7 mouse cellular contexts compared by ENCODE assay signal in the genomic region with DNA sequence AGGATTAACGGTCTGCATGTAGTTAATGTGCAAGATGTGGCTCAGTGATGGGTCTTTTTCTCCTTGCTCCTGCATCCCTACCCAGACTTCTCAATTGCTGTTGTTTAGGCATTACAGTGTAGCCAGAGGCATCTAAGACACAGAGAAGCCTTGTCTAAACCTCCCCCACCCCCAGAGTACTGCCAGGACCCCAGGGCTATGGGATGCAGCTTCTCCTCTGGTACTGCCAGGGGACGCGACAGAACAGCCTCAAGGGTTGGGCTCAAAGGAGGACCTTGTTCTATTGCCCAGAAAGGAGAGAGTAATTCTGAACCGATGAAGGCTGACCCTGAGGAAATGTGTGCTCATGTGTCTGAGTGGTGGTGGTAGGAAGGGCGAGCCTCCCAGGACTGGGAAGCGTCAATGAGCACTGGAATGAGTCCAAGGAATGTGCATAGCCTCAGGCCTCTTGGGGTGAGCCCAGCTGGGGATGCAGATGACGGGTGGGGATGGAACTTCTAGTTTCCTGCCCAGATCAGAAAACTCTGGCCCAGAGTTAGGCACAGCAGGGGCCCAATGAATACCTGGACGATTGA. TPM values are rescaled to one million over a fixed set of nuclear protein-coding genes. Genes with fewer than 3 reads are reported as not detected.
DNase-seq lines count a peak whose midpoint lies in the region; ATAC-seq and TF ChIP-seq lines count a peak whose summit lies in the region.

No protein-coding gene starts in this region.

- no peak overlapping the region for H3K9ac ChIP-seq in midbrain, postnatal 0 days (replicated peaks; ENCODE audit: low read length, poor library complexity, severe bottlenecking)
- H3K9ac ChIP-seq in midbrain, embryonic 16.5 days (ENCODE audit: low read depth, low read length) = no peak overlapping the region
- no peak overlapping the region for H3K9ac ChIP-seq in liver, embryonic 12.5 days

- peak; percentile 39 for DNase-seq in midbrain, postnatal 0 days (ENCODE audit: low spot score)
- DNase-seq in kidney, adult 9 months = peak; percentile 73
- peak; percentile 33 for DNase-seq in telencephalon, adult 2 months (ENCODE audit: low read depth, low spot score)
- DNase-seq in thymus, postnatal 4 days = no peak

- no peak overlapping the region for H3K4me2 ChIP-seq in midbrain, postnatal 0 days (ENCODE audit: low read depth, low read length, poor library complexity, severe bottlenecking)
- no peak overlapping the region for H3K4me2 ChIP-seq in midbrain, embryonic 16.5 days (ENCODE audit: low read length)
- H3K4me2 ChIP-seq in liver, embryonic 12.5 days = no peak overlapping the region

- no peaks in the 10 kb centered on the region for H3K9me3 ChIP-seq in midbrain, postnatal 0 days (ENCODE audit: low read length)
- no peaks in the 10 kb centered on the region for H3K9me3 ChIP-seq in midbrain, embryonic 16.5 days (replicated peaks; ENCODE audit: control insufficient read depth, low read length, poor library complexity, severe bottlenecking)
- H3K9me3 ChIP-seq in liver, embryonic 12.5 days (replicated peaks) = no peaks in the 10 kb centered on the region

- no peaks in the 10 kb centered on the region for H3K4me1 ChIP-seq in midbrain, postnatal 0 days (ENCODE audit: insufficient read depth, low read length)
- no peaks in the 10 kb centered on the region for H3K4me1 ChIP-seq in midbrain, embryonic 16.5 days (ENCODE audit: control insufficient read depth, insufficient read depth, low read length)
- peaks cover 9% of the 10 kb centered on the region for H3K4me1 ChIP-seq in embryonic fibroblast, embryonic 13.5 days (ENCODE audit: control insufficient read depth, insufficient read depth, low read length)
- no peaks in the 10 kb centered on the region for H3K4me1 ChIP-seq in liver, embryonic 12.5 days

- H3K4me3 ChIP-seq in midbrain, postnatal 0 days (ENCODE audit: low read depth, low read length) = no peak overlapping the region
- H3K4me3 ChIP-seq in midbrain, embryonic 16.5 days (ENCODE audit: low read depth, low read length) = no peak overlapping the region
- no peak overlapping the region for H3K4me3 ChIP-seq in embryonic fibroblast, embryonic 13.5 days (ENCODE audit: insufficient read depth, low read length)
- H3K4me3 ChIP-seq in liver, embryonic 12.5 days = no peak overlapping the region

- no peak for TF ChIP-seq POLR2A in embryonic fibroblast, embryonic 13.5 days (IDR thresholded peaks at IDR 0.05; ENCODE audit: low read depth, low read length)

- H3K27ac ChIP-seq in midbrain, postnatal 0 days (ENCODE audit: low read depth, low read length) = no peak overlapping the region; the same call in 1 of the 2 replicates
- no peak overlapping the region for H3K27ac ChIP-seq in midbrain, embryonic 16.5 days (ENCODE audit: low read length)
- peak overlapping the region; percentile 86 for H3K27ac ChIP-seq in embryonic fibroblast, embryonic 13.5 days (ENCODE audit: insufficient read depth, low read length)
- no peak overlapping the region for H3K27ac ChIP-seq in liver, embryonic 12.5 days

- no peak for ATAC-seq in midbrain, postnatal 0 days (ENCODE audit: low FRiP score)
- no peak; the same call in 1 of the 2 replicates for ATAC-seq in midbrain, embryonic 16.5 days
- no peak for ATAC-seq in liver, embryonic 12.5 days

- no peak for TF ChIP-seq CTCF in midbrain, postnatal 0 days (IDR thresholded peaks at IDR 0.05)
- no peak for TF ChIP-seq CTCF in embryonic fibroblast, embryonic 13.5 days (IDR thresholded peaks at IDR 0.05; ENCODE audit: borderline replicate concordance, insufficient read depth, low read length)

- peaks cover 65% of the 10 kb centered on the region for H3K36me3 ChIP-seq in midbrain, postnatal 0 days (ENCODE audit: insufficient read depth, low read length)
- H3K36me3 ChIP-seq in midbrain, embryonic 16.5 days (ENCODE audit: control insufficient read depth, insufficient read depth, low read length) = peaks cover 47% of the 10 kb centered on the region
- H3K36me3 ChIP-seq in liver, embryonic 12.5 days = peaks cover 97% of the 10 kb centered on the region

- H3K27me3 ChIP-seq in midbrain, postnatal 0 days (ENCODE audit: insufficient read depth, low read length) = no peaks in the 10 kb centered on the region
- H3K27me3 ChIP-seq in midbrain, embryonic 16.5 days (ENCODE audit: control insufficient read depth, insufficient read depth, low read depth, low read length) = no peaks in the 10 kb centered on the region
- H3K27me3 ChIP-seq in liver, embryonic 12.5 days (replicated peaks) = no peaks in the 10 kb centered on the region

- 80% methylated on average over 8 of the region's 8 CpGs for WGBS in midbrain, postnatal 0 days
- 91% methylated on average over 8 of the region's 8 CpGs for WGBS in midbrain, embryonic 16.5 days
- 90% methylated on average over 8 of the region's 8 CpGs for WGBS in liver, embryonic 12.5 days (ENCODE audit: insufficient replicate concordance)

RNA-seq across cellular contexts. Expression of a gene that starts 19.1 kb away (rescaled TPM):
- 4.3 TPM in 1 of 2 replicates, not detected in the other for total RNA-seq in midbrain, postnatal 0 days (2014; rRNA removed)
- 3.4 and 4.0 TPM in 2 replicates for polyA plus RNA-seq in midbrain, postnatal 0 days (2015; fragmentation: Nextera tagmentation; extraction: Ambion mirVana)
- 2.8 and 3.5 TPM in 2 replicates for polyA plus RNA-seq in midbrain, embryonic 16.5 days (2015; fragmentation: Nextera tagmentation; extraction: Ambion mirVana)
- polyA plus RNA-seq in embryonic fibroblast, embryonic 13.5 days (2011; ENCODE audit: insufficient read length, low read depth, missing spikeins) = not detected in 2 replicates
- 41.0 and 41.3 TPM in 2 replicates for polyA plus RNA-seq in liver, embryonic 12.5 days (2016; fragmentation: Nextera tagmentation; extraction: Ambion mirVana)

RNA-seq across cellular contexts. Expression of a gene that starts 25.4 kb away (rescaled TPM):
- 80.3 and 84.2 TPM in 2 replicates for total RNA-seq in midbrain, postnatal 0 days (2014; rRNA removed)
- 89.3 and 90.0 TPM in 2 replicates for polyA plus RNA-seq in midbrain, postnatal 0 days (2015; fragmentation: Nextera tagmentation; extraction: Ambion mirVana)
- polyA plus RNA-seq in midbrain, embryonic 16.5 days (2015; fragmentation: Nextera tagmentation; extraction: Ambion mirVana) = 96.1 and 109 TPM in 2 replicates
- polyA plus RNA-seq in embryonic fibroblast, embryonic 13.5 days (2011; ENCODE audit: insufficient read length, low read depth, missing spikeins) = 73.5 and 82.5 TPM in 2 replicates
- 36.5 and 42.4 TPM in 2 replicates for polyA plus RNA-seq in liver, embryonic 12.5 days (2016; fragmentation: Nextera tagmentation; extraction: Ambion mirVana)

RNA-seq across cellular contexts. Expression of a gene that starts 25.7 kb away (rescaled TPM):
- 30.7 and 37.9 TPM in 2 replicates for total RNA-seq in midbrain, postnatal 0 days (2014; rRNA removed)
- 41.6 and 43.2 TPM in 2 replicates for polyA plus RNA-seq in midbrain, postnatal 0 days (2015; fragmentation: Nextera tagmentation; extraction: Ambion mirVana)
- polyA plus RNA-seq in midbrain, embryonic 16.5 days (2015; fragmentation: Nextera tagmentation; extraction: Ambion mirVana) = 39.6 and 40.3 TPM in 2 replicates
- 18.2 and 19.4 TPM in 2 replicates for polyA plus RNA-seq in embryonic fibroblast, embryonic 13.5 days (2011; ENCODE audit: insufficient read length, low read depth, missing spikeins)
- 35.1 and 36.8 TPM in 2 replicates for polyA plus RNA-seq in liver, embryonic 12.5 days (2016; fragmentation: Nextera tagmentation; extraction: Ambion mirVana)

RNA-seq across cellular contexts. Expression of a gene that starts 33.6 kb away (rescaled TPM):
- total RNA-seq in midbrain, postnatal 0 days (2014; rRNA removed) = 132 and 137 TPM in 2 replicates
- polyA plus RNA-seq in midbrain, postnatal 0 days (2015; fragmentation: Nextera tagmentation; extraction: Ambion mirVana) = 18.4 and 20.6 TPM in 2 replicates
- 13.9 and 15.0 TPM in 2 replicates for polyA plus RNA-seq in midbrain, embryonic 16.5 days (2015; fragmentation: Nextera tagmentation; extraction: Ambion mirVana)
- 4.7 and 4.9 TPM in 2 replicates for polyA plus RNA-seq in embryonic fibroblast, embryonic 13.5 days (2011; ENCODE audit: insufficient read length, low read depth, missing spikeins)
- 1.3 and 1.5 TPM in 2 replicates for polyA plus RNA-seq in liver, embryonic 12.5 days (2016; fragmentation: Nextera tagmentation; extraction: Ambion mirVana)

RNA-seq across cellular contexts. Expression of a gene that starts 38.1 kb away (rescaled TPM):
- total RNA-seq in midbrain, postnatal 0 days (2014; rRNA removed) = 3.0 and 4.1 TPM in 2 replicates
- 2.9 and 3.4 TPM in 2 replicates for polyA plus RNA-seq in midbrain, postnatal 0 days (2015; fragmentation: Nextera tagmentation; extraction: Ambion mirVana)
- polyA plus RNA-seq in midbrain, embryonic 16.5 days (2015; fragmentation: Nextera tagmentation; extraction: Ambion mirVana) = 2.9 and 3.3 TPM in 2 replicates
- 23.4 and 27.4 TPM in 2 replicates for polyA plus RNA-seq in embryonic fibroblast, embryonic 13.5 days (2011; ENCODE audit: insufficient read length, low read depth, missing spikeins)
- polyA plus RNA-seq in liver, embryonic 12.5 days (2016; fragmentation: Nextera tagmentation; extraction: Ambion mirVana) = 7.4 and 7.5 TPM in 2 replicates
